Comparison of ENCODE assay signal across 16 mouse cellular contexts in the genomic region with DNA sequence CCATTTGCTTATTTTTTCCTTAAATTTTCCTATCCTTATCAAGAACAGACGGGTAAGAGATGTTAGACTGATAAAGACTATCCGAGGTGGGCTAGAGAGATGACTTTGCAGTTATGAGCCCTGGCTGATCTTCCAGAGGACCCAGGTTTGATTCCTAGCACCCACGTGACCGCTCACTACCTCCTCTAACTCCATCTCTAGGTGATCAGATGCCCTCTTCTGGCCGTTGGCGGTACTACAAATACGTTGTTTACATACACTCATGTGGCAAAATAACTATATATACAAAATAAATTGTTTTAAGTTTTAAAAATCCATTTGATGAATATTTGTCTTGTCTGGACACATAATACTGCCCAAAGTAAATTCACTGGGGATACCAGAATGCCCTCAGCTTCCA.
DNase-seq lines count a peak whose midpoint lies in the region; ATAC-seq and TF ChIP-seq lines count a peak whose summit lies in the region.
"Had no signal": no experiment of that assay in that cellular context is flagged by ENCODE, and none has a peak within 500 bp of the region (broad histone marks: within the 10 kb centered on the region; RNA-seq: fewer than 3 reads in every experiment).

No protein-coding gene starts in this region.

- TF ChIP-seq CTCF in hindbrain, postnatal 0 days (IDR thresholded peaks at IDR 0.05; ENCODE audit: low read depth): 0 out of 2 replicates have a peak, but pooled peaks have one; percentile 22
- peak; percentile 30 for TF ChIP-seq CTCF in midbrain, postnatal 0 days (IDR thresholded peaks at IDR 0.05)
- peak; percentile 56; the same call in 1 of the 2 replicates for TF ChIP-seq CTCF in testis, adult 2 months (IDR thresholded peaks at IDR 0.05; ENCODE audit: control insufficient read depth, insufficient read depth, insufficient replicate concordance, low read depth, low read length)

- no peak for ATAC-seq in hindbrain, postnatal 0 days
- ATAC-seq in hindbrain, embryonic 16.5 days: no peak
- ATAC-seq in midbrain, postnatal 0 days (ENCODE audit: low FRiP score): no peak
- no peak for ATAC-seq in midbrain, embryonic 11.5 days (ENCODE audit: low FRiP score)
- ATAC-seq: forebrain, embryonic 15.5 days had no signal

- no peaks in the 10 kb centered on the region for H3K36me3 ChIP-seq in hindbrain, postnatal 0 days (ENCODE audit: insufficient read depth, low read length)
- no peaks in the 10 kb centered on the region for H3K36me3 ChIP-seq in hindbrain, embryonic 16.5 days (ENCODE audit: control insufficient read depth, insufficient read depth, low read length)
- no peaks in the 10 kb centered on the region for H3K36me3 ChIP-seq in midbrain, postnatal 0 days (ENCODE audit: insufficient read depth, low read length)
- no peaks in the 10 kb centered on the region for H3K36me3 ChIP-seq in midbrain, embryonic 11.5 days (ENCODE audit: control insufficient read depth, insufficient read depth, low read length)
- H3K36me3 ChIP-seq in testis, adult 2 months (ENCODE audit: control insufficient read depth, insufficient read depth, low read length): no peaks in the 10 kb centered on the region
- H3K36me3 ChIP-seq: embryonic facial prominence, embryonic 12.5 days; forebrain, embryonic 15.5 days; G1E; midbrain, embryonic 12.5 days had no signal

- H3K27me3 ChIP-seq in hindbrain, postnatal 0 days (ENCODE audit: insufficient read depth, low read length): no peaks in the 10 kb centered on the region
- no peaks in the 10 kb centered on the region for H3K27me3 ChIP-seq in hindbrain, embryonic 16.5 days (replicated peaks; ENCODE audit: control insufficient read depth, insufficient read depth, low read length)
- no peaks in the 10 kb centered on the region for H3K27me3 ChIP-seq in midbrain, postnatal 0 days (ENCODE audit: insufficient read depth, low read length)
- H3K27me3 ChIP-seq in midbrain, embryonic 11.5 days (ENCODE audit: control insufficient read depth, insufficient read depth, low read length): no peaks in the 10 kb centered on the region
- H3K27me3 ChIP-seq in testis, adult 2 months (ENCODE audit: control insufficient read depth, insufficient read depth, low read length): no peaks in the 10 kb centered on the region
- H3K27me3 ChIP-seq: embryonic facial prominence, embryonic 12.5 days; forebrain, embryonic 15.5 days; midbrain, embryonic 12.5 days had no signal

- WGBS in hindbrain, postnatal 0 days: 96% methylated on average over 7 of the region's 7 CpGs
- WGBS in hindbrain, embryonic 16.5 days: 94% methylated on average over 7 of the region's 7 CpGs
- 96% methylated on average over 7 of the region's 7 CpGs for WGBS in midbrain, postnatal 0 days
- WGBS in midbrain, embryonic 11.5 days: 92% methylated on average over 7 of the region's 7 CpGs

- no peak overlapping the region for H3K4me2 ChIP-seq in hindbrain, postnatal 0 days (ENCODE audit: low read depth, low read length)
- no peak overlapping the region for H3K4me2 ChIP-seq in hindbrain, embryonic 16.5 days (ENCODE audit: low read length)
- H3K4me2 ChIP-seq in midbrain, postnatal 0 days (ENCODE audit: low read depth, low read length, poor library complexity, severe bottlenecking): no peak overlapping the region
- no peak overlapping the region for H3K4me2 ChIP-seq in midbrain, embryonic 11.5 days
- H3K4me2 ChIP-seq: embryonic facial prominence, embryonic 12.5 days; forebrain, embryonic 15.5 days; midbrain, embryonic 12.5 days had no signal

- no peak overlapping the region for H3K4me3 ChIP-seq in hindbrain, postnatal 0 days (ENCODE audit: low read length)
- H3K4me3 ChIP-seq in hindbrain, embryonic 16.5 days (ENCODE audit: low read length): no peak overlapping the region
- H3K4me3 ChIP-seq in midbrain, postnatal 0 days (ENCODE audit: low read depth, low read length): no peak overlapping the region
- no peak overlapping the region for H3K4me3 ChIP-seq in midbrain, embryonic 11.5 days (ENCODE audit: low read depth, low read length)
- H3K4me3 ChIP-seq in testis, adult 2 months (ENCODE audit: control insufficient read depth, low read depth, low read length): no peak overlapping the region
- H3K4me3 ChIP-seq: embryonic facial prominence, embryonic 12.5 days; forebrain, embryonic 15.5 days; midbrain, embryonic 12.5 days had no signal

- no peak overlapping the region for H3K9ac ChIP-seq in hindbrain, postnatal 0 days (replicated peaks; ENCODE audit: low read length)
- no peak overlapping the region for H3K9ac ChIP-seq in hindbrain, embryonic 16.5 days (ENCODE audit: low read depth, low read length)
- H3K9ac ChIP-seq in midbrain, postnatal 0 days (replicated peaks; ENCODE audit: low read length, poor library complexity, severe bottlenecking): no peak overlapping the region
- no peak overlapping the region for H3K9ac ChIP-seq in midbrain, embryonic 11.5 days (ENCODE audit: low read length)
- H3K9ac ChIP-seq: embryonic facial prominence, embryonic 12.5 days; forebrain, embryonic 15.5 days; midbrain, embryonic 12.5 days had no signal

- DNase-seq in hindbrain, postnatal 0 days (ENCODE audit: low spot score): no peak
- DNase-seq in midbrain, postnatal 0 days (ENCODE audit: low spot score): no peak
- DNase-seq in midbrain, embryonic 11.5 days (ENCODE audit: low spot score, missing footprints): no peak
- DNase-seq in R1 (ENCODE audit: low read depth, low spot score): peak; percentile 32
- DNase-seq in heart, adult 9 months (ENCODE audit: low spot score in 2 of 2): no peak
- no peak for DNase-seq in cerebellum, adult 11 months
- DNase-seq: cerebellum, adult 18-20 months; kidney, adult 8-10 months; right cerebral cortex, postnatal 4 days had no signal

- no peaks in the 10 kb centered on the region for H3K4me1 ChIP-seq in hindbrain, postnatal 0 days (ENCODE audit: insufficient read depth, low read length)
- H3K4me1 ChIP-seq in hindbrain, embryonic 16.5 days (ENCODE audit: control insufficient read depth, insufficient read depth, low read depth, low read length): no peaks in the 10 kb centered on the region
- no peaks in the 10 kb centered on the region for H3K4me1 ChIP-seq in midbrain, postnatal 0 days (ENCODE audit: insufficient read depth, low read length)
- H3K4me1 ChIP-seq in midbrain, embryonic 11.5 days (ENCODE audit: control insufficient read depth, insufficient read depth, low read length): peaks cover 2% of the 10 kb centered on the region; the same call in 1 of the 2 replicates
- no peaks in the 10 kb centered on the region for H3K4me1 ChIP-seq in testis, adult 2 months (ENCODE audit: control insufficient read depth, insufficient read depth, low read length)
- H3K4me1 ChIP-seq: forebrain, embryonic 15.5 days had no signal

- no peak overlapping the region for H3K27ac ChIP-seq in hindbrain, postnatal 0 days
- H3K27ac ChIP-seq in hindbrain, embryonic 16.5 days (ENCODE audit: low read depth, low read length): no peak overlapping the region
- no peak overlapping the region for H3K27ac ChIP-seq in midbrain, postnatal 0 days (ENCODE audit: low read depth, low read length)
- H3K27ac ChIP-seq in midbrain, embryonic 11.5 days (ENCODE audit: low read depth, low read length): no peak overlapping the region
- H3K27ac ChIP-seq in testis, adult 2 months (ENCODE audit: control insufficient read depth, insufficient read depth, low read depth, low read length): no peak overlapping the region
- H3K27ac ChIP-seq: embryonic facial prominence, embryonic 12.5 days; forebrain, embryonic 15.5 days; midbrain, embryonic 12.5 days; stomach, postnatal 0 days had no signal

- TF ChIP-seq POLR2A in testis, adult 2 months (IDR thresholded peaks at IDR 0.05; ENCODE audit: control insufficient read depth, low read depth, low read length): no peak

- H3K9me3 ChIP-seq in hindbrain, postnatal 0 days (ENCODE audit: low read length): no peaks in the 10 kb centered on the region
- H3K9me3 ChIP-seq in hindbrain, embryonic 16.5 days (ENCODE audit: control insufficient read depth, low read length): no peaks in the 10 kb centered on the region
- no peaks in the 10 kb centered on the region for H3K9me3 ChIP-seq in midbrain, postnatal 0 days (ENCODE audit: low read length)
- H3K9me3 ChIP-seq in midbrain, embryonic 11.5 days (ENCODE audit: control insufficient read depth, low read length): no peaks in the 10 kb centered on the region
- H3K9me3 ChIP-seq: embryonic facial prominence, embryonic 12.5 days; forebrain, embryonic 15.5 days; midbrain, embryonic 12.5 days had no signal
